Mouse (Mus musculus): ENCODE measurements around the gene Fam71f2.

The Fam71f2 gene

GRCm38 (mm10) chr6:29278513-29279267, 703 bp upstream of the Fam71f2 start:
- no peak for DNase-seq (ENCODE audit: low spot score in 2 of 2)

- no peak for DNase-seq (ENCODE audit: low spot score in 2 of 2)
Measured at GRCm38 (mm10) chr6:29280671-29281070, 1.3 kb downstream of the Fam71f2 start.

GRCm38 (mm10) chr6:29286870-29287269, 7.5 kb downstream of the Fam71f2 start:
- DNase-seq (ENCODE audit: low spot score in 2 of 2), result no peak

- DNase-seq (ENCODE audit: low spot score in 2 of 2), result no peak
Measured at GRCm38 (mm10) chr6:29287481-29287880, 8.1 kb downstream of the Fam71f2 start.

- no peak for DNase-seq (ENCODE audit: low spot score in 2 of 2)
Measured at GRCm38 (mm10) chr6:29287944-29288343, 8.6 kb downstream of the Fam71f2 start.

GRCm38 (mm10) chr6:29288651-29289050, 9.3 kb downstream of the Fam71f2 start:
- DNase-seq (ENCODE audit: low spot score in 2 of 2), result no peak

- no peak for DNase-seq (ENCODE audit: low spot score in 2 of 2)
Measured at GRCm38 (mm10) chr6:29299112-29299511, 19.7 kb downstream of the Fam71f2 start.

- no peak for DNase-seq (ENCODE audit: low spot score in 2 of 2)
Measured at GRCm38 (mm10) chr6:29303251-29303650, 23.9 kb downstream of the Fam71f2 start.

- DNase-seq (ENCODE audit: low spot score in 2 of 2), result no peak
Measured at GRCm38 (mm10) chr6:29303726-29304125, 24.3 kb downstream of the Fam71f2 start.

- no peak for DNase-seq (ENCODE audit: low spot score in 2 of 2)
Measured at GRCm38 (mm10) chr6:29305462-29305861, 26.1 kb downstream of the Fam71f2 start.

GRCm38 (mm10) chr6:29308846-29309605, 29.6 kb downstream of the Fam71f2 start:
- no peak for DNase-seq (ENCODE audit: low spot score in 2 of 2)

GRCm38 (mm10) chr6:29313690-29314202, 34.4 kb downstream of the Fam71f2 start:
- no peak for DNase-seq (ENCODE audit: low spot score in 2 of 2)

GRCm38 (mm10) chr6:29317286-29317685, 37.9 kb downstream of the Fam71f2 start:
- DNase-seq (ENCODE audit: low spot score in 2 of 2), result no peak

- DNase-seq (ENCODE audit: low spot score in 2 of 2), result no peak
Measured at GRCm38 (mm10) chr6:29317941-29318340, 38.5 kb downstream of the Fam71f2 start.

GRCm38 (mm10) chr6:29318879-29319278, 39.5 kb downstream of the Fam71f2 start, which contains the start of gene Fam71f1:
Gene Fam71f1, plus strand, starts transcription at chr6:29319140.
- no peak for DNase-seq (ENCODE audit: low spot score in 2 of 2)

GRCm38 (mm10) chr6:29321586-29321985, 42.2 kb downstream of the Fam71f2 start:
- DNase-seq (ENCODE audit: low spot score in 2 of 2), result no peak

GRCm38 (mm10) chr6:29322147-29322546, 42.8 kb downstream of the Fam71f2 start:
- DNase-seq (ENCODE audit: low spot score in 2 of 2), result no peak

- no peak for DNase-seq (ENCODE audit: low spot score in 2 of 2)
Measured at GRCm38 (mm10) chr6:29322735-29323134, 43.3 kb downstream of the Fam71f2 start.

- no peak for DNase-seq (ENCODE audit: low spot score in 2 of 2)
Measured at GRCm38 (mm10) chr6:29326961-29327360, 47.6 kb downstream of the Fam71f2 start.

GRCm38 (mm10) chr6:29329514-29329913, 50.1 kb downstream of the Fam71f2 start:
- DNase-seq (ENCODE audit: low spot score in 2 of 2), result no peak
